Mouse (Mus musculus) hindbrain, embryonic 16.5 days (tissue): ENCODE results near the gene Gm17617. TPM values are rescaled to one million over a fixed set of nuclear protein-coding genes. Genes with fewer than 3 reads are reported as not detected.

ENCODE experiments used
- ATAC-seq: fragments of 200-750 bp; cut with Nextera tagmentation; 2 replicates; pipeline ENCODE4 v1.8.0; 2017; ENCODE audit warnings: moderate TSS enrichment, moderate library complexity
- H3K27ac ChIP-seq: fragments of 300-500 bp; sonication (generic); 2 replicates; pipeline ENCODE4 v1.5.1; 2014; ENCODE audit warnings: low read depth, mild to moderate bottlenecking, control low read depth, low read length, moderate library complexity
- H3K27me3 ChIP-seq: fragments of 300-500 bp; sonication (generic); replicated peaks from 2 replicates; pipeline ENCODE4 v1.6.1; 2014; ENCODE audit warnings: low read length; ENCODE audit not compliant: control insufficient read depth, insufficient read depth
- H3K36me3 ChIP-seq: fragments of 300-500 bp; sonication (generic); 2 replicates; pipeline ENCODE4 v1.6.1; 2014; ENCODE audit warnings: mild to moderate bottlenecking, low read length, moderate library complexity, mixed read lengths; ENCODE audit not compliant: control insufficient read depth, insufficient read depth
- H3K4me1 ChIP-seq: fragments of 300-500 bp; sonication (generic); 2 replicates; pipeline ENCODE4 v1.6.1; 2014; ENCODE audit warnings: low read depth, low read length; ENCODE audit not compliant: control insufficient read depth, insufficient read depth
- H3K4me2 ChIP-seq: fragments of 300-500 bp; sonication (generic); 2 replicates; pipeline ENCODE4 v1.6.1; 2014; ENCODE audit warnings: mild to moderate bottlenecking, low read length, control low read depth, moderate library complexity
- H3K4me3 ChIP-seq: fragments of 300-500 bp; sonication (generic); 2 replicates; pipeline ENCODE4 v1.5.1; 2014; ENCODE audit warnings: mild to moderate bottlenecking, low read length, control low read depth, moderate library complexity
- H3K9ac ChIP-seq: fragments of 300-500 bp; sonication (generic); 2 replicates; pipeline ENCODE4 v1.6.1; 2014; ENCODE audit warnings: low read depth, mild to moderate bottlenecking, control low read depth, low read length, moderate library complexity
- H3K9me3 ChIP-seq: fragments of 300-500 bp; sonication (generic); 2 replicates; pipeline ENCODE4 v1.6.1; 2014; ENCODE audit warnings: mild to moderate bottlenecking, low read length, moderate library complexity; ENCODE audit not compliant: control insufficient read depth
- WGBS: fragments of 180-500 bp; shearing (Covaris S2); extraction: QIAGEN DNeasy Blood & Tissue Kit; methylation state at CpG from one replicate; pipeline ENCODE4 v1.1.7; 2014; 5-methylcytosine and 5-hydroxymethylcytosine counted together
- polyA plus RNA-seq: library from polyadenylated mRNA; unstranded; fragments of >200 nt; fragmentation: Nextera tagmentation; extraction: Ambion mirVana; gene quantifications from 2 replicates; pipeline ENCODE4 v1.2.1, GENCODE M21; 2015

The Gm17617 gene
- polyA plus RNA-seq, 1 experiment from 2014 or later = not detected

- no peaks in the 10 kb centered on the region for H3K9me3 ChIP-seq
- peak overlapping the region; percentile 59 for H3K27ac ChIP-seq
- no peaks in the 10 kb centered on the region for H3K27me3 ChIP-seq
- H3K9ac ChIP-seq = peak overlapping the region; percentile 48
- ATAC-seq = peak; percentile 83
- 8% methylated on average over 26 of the region's 26 CpGs for WGBS
- no peak overlapping the region; the same call in 1 of the 2 replicates for H3K4me3 ChIP-seq
- no peaks in the 10 kb centered on the region for H3K36me3 ChIP-seq
- H3K4me2 ChIP-seq = peak overlapping the region; percentile 43
- peaks cover 20% of the 10 kb centered on the region for H3K4me1 ChIP-seq
Measured at GRCm38 (mm10) chr13:55171517-55172335, 38.4 kb upstream of the Gm17617 start.

GRCm38 (mm10) chr13:55168958-55169369 lies 35.6 kb upstream of the Gm17617 start:
- 26% methylated on average over 13 of the region's 13 CpGs for WGBS
- ATAC-seq = peak; percentile 75
- Histone ChIP-seq H3K9me3 (no peaks in the 10 kb centered on the region), H3K9ac (peak overlapping the region; percentile 36; the same call in 1 of the 2 replicates), H3K27ac (no peak overlapping the region; the same call in 1 of the 2 replicates), H3K27me3 (no peaks in the 10 kb centered on the region), H3K4me1 (peaks cover 20% of the 10 kb centered on the region), H3K36me3 (no peaks in the 10 kb centered on the region), H3K4me2 (no peak overlapping the region), H3K4me3 (no peak overlapping the region)

- Histone ChIP-seq H3K27ac (no peak overlapping the region), H3K9ac (no peak overlapping the region)
- WGBS = 86% methylated on average over 5 of the region's 5 CpGs
Measured at GRCm38 (mm10) chr13:55168255-55168654, 34.9 kb upstream of the Gm17617 start.

DNA sequence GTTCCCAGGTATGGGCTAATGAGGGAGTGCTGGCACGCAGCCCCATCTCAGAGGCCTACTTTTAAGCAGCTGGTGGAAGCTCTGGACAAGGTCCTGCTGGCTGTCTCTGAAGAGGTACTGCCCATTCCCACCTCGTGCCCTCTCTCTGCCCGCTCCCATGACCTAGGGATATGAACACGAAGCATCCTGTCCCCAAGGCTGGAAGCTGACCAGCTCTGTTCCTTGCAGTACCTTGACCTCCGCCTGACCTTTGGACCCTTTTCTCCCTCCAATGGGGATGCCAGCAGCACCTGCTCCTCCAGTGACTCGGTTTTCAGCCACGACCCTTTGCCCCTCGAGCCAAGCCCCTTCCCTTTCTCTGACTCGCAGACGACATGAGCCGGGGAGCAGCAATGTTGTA lies 34.5 kb upstream of the Gm17617 start:
- Histone ChIP-seq H3K4me1 (peaks cover 20% of the 10 kb centered on the region), H3K9me3 (no peaks in the 10 kb centered on the region), H3K9ac (no peak overlapping the region), H3K27me3 (no peaks in the 10 kb centered on the region), H3K36me3 (no peaks in the 10 kb centered on the region), H3K27ac (no peak overlapping the region), H3K4me3 (no peak overlapping the region), H3K4me2 (no peak overlapping the region)
- WGBS = 77% methylated on average over 11 of the region's 11 CpGs
- ATAC-seq = no peak

More at GRCm38 (mm10) chr13:55168255-55168654, 34.9 kb upstream of the Gm17617 start:
- no peak for ATAC-seq
- Histone ChIP-seq H3K4me3 (no peak overlapping the region), H3K36me3 (no peaks in the 10 kb centered on the region), H3K4me1 (peaks cover 20% of the 10 kb centered on the region), H3K27me3 (no peaks in the 10 kb centered on the region), H3K4me2 (no peak overlapping the region), H3K9me3 (no peaks in the 10 kb centered on the region)

DNA sequence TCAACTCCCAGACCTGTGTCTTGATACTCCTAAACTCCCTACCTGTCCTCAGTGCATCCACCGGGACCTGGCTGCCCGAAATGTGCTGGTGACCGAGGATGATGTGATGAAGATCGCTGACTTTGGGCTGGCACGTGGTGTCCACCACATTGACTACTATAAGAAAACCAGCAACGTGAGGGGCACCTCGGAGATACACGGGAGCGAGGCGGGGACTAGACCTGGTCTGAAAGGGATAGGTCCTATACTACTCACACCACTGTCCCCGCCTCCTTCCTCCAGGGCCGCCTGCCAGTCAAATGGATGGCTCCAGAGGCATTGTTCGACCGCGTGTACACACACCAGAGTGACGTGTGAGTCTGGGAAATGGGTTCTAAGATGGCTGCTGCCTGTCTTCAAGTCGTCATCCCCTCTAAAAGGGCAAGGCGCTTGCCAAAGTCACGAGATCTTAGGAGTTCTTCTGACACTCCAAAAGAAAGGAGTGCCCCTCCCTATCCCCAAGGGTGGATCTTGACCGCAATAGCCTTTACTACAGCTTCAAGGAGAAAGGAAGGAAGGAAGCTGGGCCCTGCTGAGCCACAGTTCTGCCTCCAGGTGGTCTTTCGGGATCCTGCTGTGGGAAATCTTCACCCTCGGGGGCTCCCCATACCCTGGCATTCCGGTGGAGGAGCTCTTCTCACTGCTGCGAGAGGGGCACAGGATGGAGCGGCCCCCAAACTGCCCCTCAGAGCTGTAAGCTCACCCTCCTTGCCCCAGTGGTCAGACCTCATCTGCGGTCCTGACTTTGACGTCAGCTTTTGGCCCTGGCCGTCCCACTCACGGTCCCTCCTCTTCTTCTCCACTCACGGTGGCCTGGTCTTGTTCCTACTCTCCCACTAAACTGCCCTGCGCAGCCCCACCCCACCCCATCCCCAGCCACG lies 33.7 kb upstream of the Gm17617 start:
- Histone ChIP-seq H3K9me3 (no peaks in the 10 kb centered on the region), H3K4me1 (peaks cover 18% of the 10 kb centered on the region), H3K4me2 (no peak overlapping the region), H3K4me3 (no peak overlapping the region), H3K9ac (no peak overlapping the region), H3K36me3 (no peaks in the 10 kb centered on the region), H3K27me3 (no peaks in the 10 kb centered on the region), H3K27ac (no peak overlapping the region)
- 86% methylated on average over 32 of the region's 32 CpGs for WGBS
- no peak for ATAC-seq

DNA sequence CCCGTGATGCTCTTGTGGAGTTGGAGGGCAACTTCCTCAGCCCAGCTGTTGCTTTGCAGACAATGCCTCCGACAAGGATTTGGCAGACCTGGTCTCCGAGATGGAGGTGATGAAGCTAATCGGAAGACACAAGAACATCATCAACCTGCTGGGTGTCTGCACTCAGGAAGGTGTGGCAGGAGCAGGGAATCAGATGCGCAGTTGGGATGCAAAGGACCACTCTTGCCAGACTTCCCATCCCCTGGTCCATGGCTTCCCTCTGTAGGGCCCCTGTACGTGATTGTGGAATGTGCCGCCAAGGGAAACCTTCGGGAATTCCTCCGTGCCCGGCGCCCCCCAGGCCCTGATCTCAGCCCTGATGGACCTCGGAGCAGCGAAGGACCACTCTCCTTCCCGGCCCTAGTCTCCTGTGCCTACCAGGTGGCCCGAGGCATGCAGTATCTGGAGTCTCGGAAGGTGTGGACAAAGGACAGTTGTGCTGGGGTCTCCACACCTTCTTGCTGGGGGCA lies 32.5 kb upstream of the Gm17617 start:
- Histone ChIP-seq H3K4me1 (peaks cover 9% of the 10 kb centered on the region), H3K27me3 (no peaks in the 10 kb centered on the region), H3K36me3 (no peaks in the 10 kb centered on the region), H3K9ac (no peak overlapping the region), H3K4me3 (no peak overlapping the region), H3K9me3 (no peaks in the 10 kb centered on the region), H3K27ac (no peak overlapping the region), H3K4me2 (no peak overlapping the region)
- no peak for ATAC-seq
- WGBS = 84% methylated on average over 16 of the region's 16 CpGs

DNA sequence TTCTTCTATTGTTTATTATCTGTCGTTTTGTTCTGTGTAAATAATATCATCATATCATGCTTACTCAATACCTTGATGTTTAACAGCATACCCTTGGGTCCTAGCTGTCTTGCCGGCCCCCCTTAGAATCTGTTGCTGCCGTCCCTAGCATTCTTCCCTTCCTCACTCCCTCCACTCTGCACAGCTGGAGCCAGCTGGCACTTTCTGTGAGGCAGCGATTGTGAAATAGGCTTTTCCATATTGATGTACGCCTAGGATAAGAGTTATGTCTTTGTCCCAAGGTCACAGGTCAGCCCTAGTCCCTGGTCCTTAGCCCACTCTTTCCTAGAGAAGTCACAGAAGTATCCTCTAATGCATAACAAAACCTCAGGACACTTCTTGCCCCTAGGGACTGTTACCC lies 30.2 kb upstream of the Gm17617 start:
- 53% methylated on average over 5 of the region's 5 CpGs for WGBS
- no peaks in the 10 kb centered on the region for H3K27me3 ChIP-seq
- no peaks in the 10 kb centered on the region for H3K9me3 ChIP-seq
- H3K4me1 ChIP-seq = no peaks in the 10 kb centered on the region; the same call in 1 of the 2 replicates
- H3K4me3 ChIP-seq = no peak overlapping the region
- H3K36me3 ChIP-seq = no peaks in the 10 kb centered on the region
- H3K27ac ChIP-seq = no peak overlapping the region
- no peak for ATAC-seq
- H3K9ac ChIP-seq = no peak overlapping the region
- H3K4me2 ChIP-seq = no peak overlapping the region

- no peaks in the 10 kb centered on the region for H3K4me1 ChIP-seq
- ATAC-seq = no peak
- H3K4me2 ChIP-seq = no peak overlapping the region
- H3K4me3 ChIP-seq = no peak overlapping the region
- no peaks in the 10 kb centered on the region for H3K27me3 ChIP-seq
- WGBS = 73% methylated on average over 7 of the region's 7 CpGs
- H3K36me3 ChIP-seq = no peaks in the 10 kb centered on the region
- H3K9me3 ChIP-seq = no peaks in the 10 kb centered on the region
- H3K27ac ChIP-seq = no peak overlapping the region
- no peak overlapping the region for H3K9ac ChIP-seq
Measured at GRCm38 (mm10) chr13:55162365-55162764, 29.0 kb upstream of the Gm17617 start.

DNA sequence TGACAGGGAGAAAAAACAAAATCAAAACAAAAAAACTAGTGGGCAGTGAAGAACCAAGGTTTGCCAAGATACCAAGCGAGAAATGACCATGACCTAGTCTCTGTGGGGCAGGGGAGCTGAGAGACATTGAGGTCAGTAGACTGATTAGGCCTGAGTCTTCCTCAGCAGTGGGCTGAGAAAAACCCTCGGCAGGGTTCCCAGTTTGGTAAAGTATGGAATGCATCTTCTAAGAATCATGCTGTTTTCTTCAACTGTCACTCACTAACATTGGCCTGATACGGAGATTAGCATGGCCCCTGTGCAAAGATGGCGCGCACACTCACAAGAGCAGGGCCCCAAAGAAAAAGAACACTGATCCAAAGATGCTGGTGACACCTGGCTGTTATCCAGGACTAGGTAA lies 20.6 kb upstream of the Gm17617 start:
- no peak for ATAC-seq
- Histone ChIP-seq H3K4me3 (no peak overlapping the region), H3K27me3 (peaks cover 2% of the 10 kb centered on the region), H3K27ac (no peak overlapping the region), H3K4me2 (no peak overlapping the region), H3K9me3 (no peaks in the 10 kb centered on the region), H3K36me3 (no peaks in the 10 kb centered on the region), H3K4me1 (peaks cover 7% of the 10 kb centered on the region), H3K9ac (no peak overlapping the region)
- 85% methylated on average over 5 of the region's 5 CpGs for WGBS
